Mouse (Mus musculus): Measurements from ENCODE around the gene Ugt2b35. TPM values are rescaled to one million over a fixed set of nuclear protein-coding genes. Genes with fewer than 3 reads are reported as not detected.

Ugt2b35 gene
- polyA plus RNA-seq, 1 experiment from 2014 or later = not detected

DNA sequence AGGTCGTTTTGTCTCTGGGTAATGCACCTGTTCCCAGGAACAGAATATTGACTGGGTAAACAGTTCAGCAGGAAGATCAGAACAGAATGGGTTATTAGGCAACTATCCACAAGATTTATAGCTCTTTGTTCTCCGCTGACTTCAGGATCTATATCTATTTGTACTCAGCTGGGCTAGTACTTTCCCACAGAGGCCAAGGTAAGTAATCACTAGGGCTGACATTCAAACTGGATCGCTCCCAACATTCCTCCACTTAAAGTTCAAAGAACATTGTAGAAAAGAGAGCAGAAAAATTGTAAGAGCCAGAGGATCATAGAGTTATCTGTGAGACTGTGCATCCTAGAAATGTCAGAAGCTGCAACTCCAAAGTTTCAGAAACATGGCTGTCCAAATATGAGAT lies 14.8 kb downstream of the Ugt2b35 start:
- no peaks in the 10 kb centered on the region for H3K9me3 ChIP-seq (replicated peaks; ENCODE audit: low read length)
- no peaks in the 10 kb centered on the region for H3K36me3 ChIP-seq (ENCODE audit: insufficient read depth, low read length)
- no peak overlapping the region for H3K4me2 ChIP-seq (ENCODE audit: low read length)
- H3K4me1 ChIP-seq (replicated peaks; ENCODE audit: insufficient read depth, low read length) = no peaks in the 10 kb centered on the region
- no peak overlapping the region for H3K4me3 ChIP-seq (replicated peaks; ENCODE audit: low read depth, low read length)
- no peak overlapping the region for H3K9ac ChIP-seq (ENCODE audit: low read depth, low read length)
- ATAC-seq (replicated peaks; ENCODE audit: low FRiP score, low read depth) = no peak
- TF ChIP-seq CTCF (IDR thresholded peaks at IDR 0.05; ENCODE audit: low read depth) = no peak
- DNase-seq (ENCODE audit: low spot score) = no peak
- H3K27ac ChIP-seq = no peak overlapping the region
- H3K27me3 ChIP-seq (ENCODE audit: insufficient read depth, low read length) = no peaks in the 10 kb centered on the region
- WGBS = 61% methylated on average over 3 of the region's 3 CpGs

DNA sequence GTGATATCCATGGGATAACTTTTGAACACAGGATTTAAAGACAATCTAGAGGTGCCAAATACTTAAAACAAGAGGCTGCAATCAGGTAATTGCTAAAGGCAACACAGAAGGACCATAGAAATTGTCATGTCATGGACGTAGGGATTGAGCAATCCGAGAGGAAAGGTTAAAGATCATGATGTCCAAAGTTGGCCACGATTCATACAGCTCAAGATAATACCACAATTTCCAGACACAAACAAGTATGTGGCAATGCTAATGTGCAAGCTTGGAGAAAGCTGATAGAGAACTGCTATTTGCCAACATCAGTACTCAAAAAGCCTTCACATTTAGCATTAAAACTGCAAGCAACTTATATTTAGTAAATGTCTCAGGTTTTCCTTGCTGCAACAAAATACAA lies 26.7 kb downstream of the Ugt2b35 start:
- no peaks in the 10 kb centered on the region for H3K9me3 ChIP-seq (replicated peaks; ENCODE audit: low read length)
- H3K27me3 ChIP-seq (ENCODE audit: insufficient read depth, low read length) = no peaks in the 10 kb centered on the region
- no peaks in the 10 kb centered on the region for H3K4me1 ChIP-seq (replicated peaks; ENCODE audit: insufficient read depth, low read length)
- H3K4me2 ChIP-seq (ENCODE audit: low read length) = no peak overlapping the region
- DNase-seq (ENCODE audit: low spot score) (no peak), ATAC-seq (replicated peaks; ENCODE audit: low FRiP score, low read depth) (no peak)
- H3K36me3 ChIP-seq (ENCODE audit: insufficient read depth, low read length) = no peaks in the 10 kb centered on the region
- H3K4me3 ChIP-seq (replicated peaks; ENCODE audit: low read depth, low read length) = no peak overlapping the region
- H3K27ac ChIP-seq = no peak overlapping the region
- no peak overlapping the region for H3K9ac ChIP-seq (ENCODE audit: low read depth, low read length)
- TF ChIP-seq CTCF (IDR thresholded peaks at IDR 0.05; ENCODE audit: low read depth) = no peak
- WGBS = 62% methylated on average over 3 of the region's 3 CpGs

GRCm38 (mm10) chr5:87030624-87031023 lies 30.0 kb downstream of the Ugt2b35 start:
- no peak overlapping the region for H3K4me2 ChIP-seq (ENCODE audit: low read length)
- no peaks in the 10 kb centered on the region for H3K4me1 ChIP-seq (replicated peaks; ENCODE audit: insufficient read depth, low read length)
- no peak for ATAC-seq (replicated peaks; ENCODE audit: low FRiP score, low read depth)
- H3K4me3 ChIP-seq (replicated peaks; ENCODE audit: low read depth, low read length) = no peak overlapping the region
- DNase-seq (ENCODE audit: low spot score) = no peak
- WGBS = 93% methylated on average over 1 of the region's 1 CpGs
- no peak for TF ChIP-seq CTCF (IDR thresholded peaks at IDR 0.05; ENCODE audit: low read depth)
- no peaks in the 10 kb centered on the region for H3K9me3 ChIP-seq (replicated peaks; ENCODE audit: low read length)
- no peak overlapping the region for H3K9ac ChIP-seq (ENCODE audit: low read depth, low read length)
- H3K36me3 ChIP-seq (ENCODE audit: insufficient read depth, low read length) = no peaks in the 10 kb centered on the region
- H3K27me3 ChIP-seq (ENCODE audit: insufficient read depth, low read length) = no peaks in the 10 kb centered on the region
- no peak overlapping the region for H3K27ac ChIP-seq

Other genes starting within 250 kb of the Ugt2b35 start
- gene Ythdc1, start 196.6 kb upstream of the Ugt2b35 start, polyA plus RNA-seq (2015; fragmentation: Nextera tagmentation; extraction: Ambion mirVana) = 31.0 and 32.0 TPM in 2 replicates
- 7.5 and 8.1 TPM in 2 replicates for gene Ugt2b34, start 93.9 kb upstream of the Ugt2b35 start, polyA plus RNA-seq (2015; fragmentation: Nextera tagmentation; extraction: Ambion mirVana)
- not detected in 2 replicates for gene Ugt2b1, start 74.3 kb upstream of the Ugt2b35 start, polyA plus RNA-seq (2015; fragmentation: Nextera tagmentation; extraction: Ambion mirVana)
- gene Ugt2b36, start 91.7 kb downstream of the Ugt2b35 start, polyA plus RNA-seq (2015; fragmentation: Nextera tagmentation; extraction: Ambion mirVana) = 0.16 TPM in 1 of 2 replicates, not detected in the other
- 28.6 and 28.8 TPM in 2 replicates for gene Ugt2b5, start 139.5 kb downstream of the Ugt2b35 start, polyA plus RNA-seq (2015; fragmentation: Nextera tagmentation; extraction: Ambion mirVana)

Data from kidney, postnatal 0 days (tissue).